Mouse (Mus musculus): Measurements from ENCODE around the gene Pip5kl1. TPM values are rescaled to one million over a fixed set of nuclear protein-coding genes. Genes with fewer than 3 reads are reported as not detected.

The Pip5kl1 gene
- total RNA-seq, 2 experiments from 2014 or later: not detected

Other genes with a start within 250 kb of the Pip5kl1 start
- 10 to 100 TPM; 59.8 to 66.2 TPM for gene Ciz1, start 222.5 kb upstream of the Pip5kl1 start, total RNA-seq (2021)
- 10 to 100 TPM; 14.8 to 20.3 TPM for gene Dnm1, start 221.5 kb upstream of the Pip5kl1 start, total RNA-seq (2021)
- gene 1110008P14Rik, start 192.9 kb upstream of the Pip5kl1 start, total RNA-seq (2021): 100 to 1,000 TPM; 175 to 184 TPM
- gene Lcn2, start 186.5 kb upstream of the Pip5kl1 start, total RNA-seq (2021): 1 to 10 TPM; 1.1 to 3.9 TPM
- gene Ptges2, start 178.9 kb upstream of the Pip5kl1 start, total RNA-seq (2021): 10 to 100 TPM; 58.2 to 58.7 TPM
- 1 to 10 TPM; 4.3 to 5.2 TPM for gene Naif1, start 124.3 kb upstream of the Pip5kl1 start, total RNA-seq (2021)
- gene Slc25a25, start 123.4 kb upstream of the Pip5kl1 start, total RNA-seq (2021): 10 to 100 TPM; 78.8 to 99.7 TPM
- 10 to 100 TPM; 21.5 to 34.8 TPM for gene Fam102a, start 39.5 kb upstream of the Pip5kl1 start, total RNA-seq (2021)
- 10 to 100 TPM; 60.5 to 61.1 TPM for gene Dpm2, start 3.9 kb upstream of the Pip5kl1 start, total RNA-seq (2021)
- gene 9430097D07Rik, start 887 bp downstream of the Pip5kl1 start, total RNA-seq (2021): not detected
- gene St6galnac4, start 12.3 kb downstream of the Pip5kl1 start, total RNA-seq (2021): 10 to 100 TPM in 1 of 2 experiments, 1 to 10 TPM in 1; 7.9 to 11.0 TPM
- gene St6galnac6, start 24.9 kb downstream of the Pip5kl1 start, total RNA-seq (2021): 10 to 100 TPM; 38.3 to 58.1 TPM
- gene Ak1, start 47.0 kb downstream of the Pip5kl1 start, total RNA-seq (2021): 10 to 100 TPM; 49.4 to 50.0 TPM
- 10 to 100 TPM; 96.0 to 97.8 TPM for gene Eng, start 71.8 kb downstream of the Pip5kl1 start, total RNA-seq (2021)
- 10 to 100 TPM; 12.8 to 14.9 TPM for gene Fpgs, start 129.3 kb downstream of the Pip5kl1 start, total RNA-seq (2021)
- 10 to 100 TPM; 74.7 to 76.3 TPM for gene Cdk9, start 138.3 kb downstream of the Pip5kl1 start, total RNA-seq (2021)
- gene Sh2d3c, start 146.3 kb downstream of the Pip5kl1 start, total RNA-seq (2021): 10 to 100 TPM; 13.0 to 18.9 TPM
- not detected for gene 6330409D20Rik, start 166.2 kb downstream of the Pip5kl1 start, total RNA-seq (2021)
- 10 to 100 TPM; 26.7 to 32.5 TPM for gene Tor2a, start 182.4 kb downstream of the Pip5kl1 start, total RNA-seq (2021)
- under 1 TPM; 0.10 to 0.20 TPM for gene Ttc16, start 200.8 kb downstream of the Pip5kl1 start, total RNA-seq (2021)
- 10 to 100 TPM in 1 of 2 experiments, 1 to 10 TPM in 1; 8.3 to 12.0 TPM for gene Ptrh1, start 201.0 kb downstream of the Pip5kl1 start, total RNA-seq (2021)
- gene Cfap157, start 209.6 kb downstream of the Pip5kl1 start, total RNA-seq (2021): not detected

Measured in adrenal gland, postnatal 36 days (tissue).